Mouse (Mus musculus) MEL (cell line): ENCODE measurements around the gene Dok7. TPM values are rescaled to one million over a fixed set of nuclear protein-coding genes. Genes with fewer than 3 reads are reported as not detected.

ENCODE experiments used
- DNase-seq: peaks from one replicate; pipeline ENCODE4 v3.0.0; 2011; ENCODE audit warnings: low read depth, low spot score
- H3K27ac ChIP-seq: 2 replicates; pipeline ENCODE4 v1.5.1; 2012; ENCODE audit warnings: low read depth, mild to moderate bottlenecking, control low read depth, low read length, moderate library complexity; ENCODE audit not compliant: control insufficient read depth
- H3K27me3 ChIP-seq, 2 experiments: fragments of 150-350 bp in 1 of 2; sonication (generic) in 1 of 2; 2 replicates each; pipeline ENCODE4 v1.6.1; 2012; ENCODE audit warnings: low read length in 2 of 2, mild to moderate bottlenecking in 2 of 2, improper control_type of control experiment in 1 of 2, moderate library complexity in 1 of 2; ENCODE audit not compliant: insufficient read depth in 2 of 2, control insufficient read depth in 1 of 2
- H3K36me3 ChIP-seq, 2 experiments: 2 replicates each; pipeline ENCODE4 v1.6.1; 2012 to 2014; ENCODE audit warnings: low read length in 2 of 2, improper control_type of control experiment in 1 of 2, inconsistent platforms in 1 of 2, mild to moderate bottlenecking in 1 of 2; ENCODE audit not compliant: insufficient read depth in 2 of 2, control insufficient read depth in 1 of 2
- H3K4me1 ChIP-seq, 2 experiments: fragments of 150-350 bp in 1 of 2; sonication (generic) in 1 of 2; 2 replicates each; pipeline ENCODE4 v1.6.1; 2012; ENCODE audit warnings: low read length in 2 of 2, improper control_type of control experiment in 1 of 2, mild to moderate bottlenecking in 1 of 2; ENCODE audit not compliant: insufficient read depth in 2 of 2, control insufficient read depth in 1 of 2
- H3K4me3 ChIP-seq, 2 experiments: fragments of 150-350 bp in 1 of 2; sonication (generic) in 1 of 2; 2 replicates each; pipeline ENCODE4 v1.5.1; 2012; ENCODE audit warnings: low read depth in 2 of 2, low read length in 2 of 2, mild to moderate bottlenecking in 2 of 2, moderate library complexity in 2 of 2, control low read depth in 1 of 2, improper control_type of control experiment in 1 of 2; ENCODE audit not compliant: control insufficient read depth in 1 of 2, insufficient read depth in 1 of 2
- H3K79me2 ChIP-seq: 2 replicates; pipeline ENCODE4 v1.6.1; 2012; ENCODE audit warnings: mild to moderate bottlenecking, low read length, moderate library complexity; ENCODE audit not compliant: control insufficient read depth, poor library complexity, insufficient read depth
- H3K9ac ChIP-seq: 2 replicates; pipeline ENCODE4 v1.6.1; 2012; ENCODE audit warnings: low read depth, mild to moderate bottlenecking, control low read depth, low read length, moderate library complexity; ENCODE audit not compliant: control insufficient read depth, poor library complexity, severe bottlenecking
- H3K9me3 ChIP-seq: fragments of 150-350 bp; sonication (generic); replicated peaks from 2 replicates; pipeline ENCODE4 v1.6.1; 2012; ENCODE audit warnings: mild to moderate bottlenecking, low read length, improper control_type of control experiment, moderate library complexity; ENCODE audit not compliant: insufficient read depth
- BHLHE40 ChIP-seq: IDR thresholded peaks from 2 replicates; pipeline ENCODE4 v1.6.1; 2012; ENCODE audit warnings: low read depth, mild to moderate bottlenecking, inconsistent platforms, low read length, improper control_type of control experiment, borderline replicate concordance
- CTCF ChIP-seq, 3 experiments: IDR thresholded peaks in 2 of 3; conservative IDR thresholded peaks in 1 of 3; 2 replicates each; pipeline ENCODE4 v1.5.1; 2011 to 2012; ENCODE audit warnings: low read length in 3 of 3, low read depth in 2 of 3, mild to moderate bottlenecking in 2 of 3, improper control_type of control experiment in 1 of 3, inconsistent platforms in 1 of 3, mixed read lengths in 1 of 3, moderate library complexity in 1 of 3; ENCODE audit not compliant: control insufficient read depth in 1 of 3, insufficient read depth in 1 of 3, poor library complexity in 1 of 3, severe bottlenecking in 1 of 3
- ELF1 ChIP-seq: IDR thresholded peaks from 2 replicates; pipeline ENCODE4 v1.6.1; 2014; ENCODE audit warnings: low read depth, mild to moderate bottlenecking, inconsistent platforms, low read length, improper control_type of control experiment, moderate library complexity
- EP300 ChIP-seq, 2 experiments: IDR thresholded peaks; 2 replicates each; pipeline ENCODE4 v1.6.1; 2011; ENCODE audit warnings: improper control_type of control experiment in 2 of 2, low read length in 2 of 2, low read depth in 1 of 2, mild to moderate bottlenecking in 1 of 2
- GATA1 ChIP-seq: IDR thresholded peaks from 2 replicates; pipeline ENCODE4 v1.6.1; 2011; ENCODE audit warnings: low read depth, low read length, improper control_type of control experiment
- KAT2A ChIP-seq: conservative IDR thresholded peaks from 2 replicates; pipeline ENCODE4 v1.6.1; 2012; ENCODE audit warnings: low read depth, low read length, improper control_type of control experiment, inconsistent platforms
- MAX ChIP-seq: IDR thresholded peaks from 2 replicates; pipeline ENCODE4 v1.6.1; 2011; ENCODE audit warnings: low read length, improper control_type of control experiment
- MAZ ChIP-seq: IDR thresholded peaks from 2 replicates; pipeline ENCODE4 v1.6.1; 2012; ENCODE audit warnings: low read depth, mild to moderate bottlenecking, inconsistent platforms, low read length, improper control_type of control experiment
- MXI1 ChIP-seq: IDR thresholded peaks from 2 replicates; pipeline ENCODE4 v1.6.1; 2011; ENCODE audit warnings: mild to moderate bottlenecking, low read depth, low read length, improper control_type of control experiment
- MYB ChIP-seq: IDR thresholded peaks from 2 replicates; pipeline ENCODE4 v1.6.1; 2011; ENCODE audit warnings: mild to moderate bottlenecking, low read depth, low read length, improper control_type of control experiment
- MYC ChIP-seq: IDR thresholded peaks from 2 replicates; pipeline ENCODE4 v1.6.1; 2011; ENCODE audit warnings: low read depth, mild to moderate bottlenecking, low read length, improper control_type of control experiment, moderate library complexity
- NRF1 ChIP-seq: IDR thresholded peaks from 2 replicates; pipeline ENCODE4 v1.6.1; 2014; ENCODE audit warnings: low read depth, mild to moderate bottlenecking, inconsistent platforms, low read length, improper control_type of control experiment, moderate library complexity; ENCODE audit not compliant: poor library complexity, insufficient read depth, severe bottlenecking
- POLR2AphosphoS2 ChIP-seq: IDR thresholded peaks from 2 replicates; pipeline ENCODE4 v1.6.1; 2011; ENCODE audit warnings: low read length, improper control_type of control experiment
- RAD21 ChIP-seq: IDR thresholded peaks from 2 replicates; pipeline ENCODE4 v1.6.1; 2011; ENCODE audit warnings: mild to moderate bottlenecking, low read depth, low read length, improper control_type of control experiment
- RCOR1 ChIP-seq: IDR thresholded peaks from 2 replicates; pipeline ENCODE4 v1.6.1; 2012; ENCODE audit warnings: low read depth, mild to moderate bottlenecking, inconsistent platforms, low read length, improper control_type of control experiment
- TAL1 ChIP-seq: IDR thresholded peaks from 2 replicates; pipeline ENCODE4 v1.6.1; 2012; ENCODE audit warnings: mild to moderate bottlenecking, inconsistent platforms, low read length, moderate library complexity, mixed read lengths
- TBP ChIP-seq: IDR thresholded peaks from 2 replicates; pipeline ENCODE4 v1.8.0; 2011; ENCODE audit warnings: low read depth, low read length, improper control_type of control experiment
- TCF12 ChIP-seq: IDR thresholded peaks from 2 replicates; pipeline ENCODE4 v1.6.1; 2014; ENCODE audit warnings: low read depth, mild to moderate bottlenecking, inconsistent platforms, low read length, improper control_type of control experiment, moderate library complexity
- UBTF ChIP-seq: IDR thresholded peaks from 2 replicates; pipeline ENCODE4 v1.6.1; 2012; ENCODE audit warnings: low read depth, mild to moderate bottlenecking, inconsistent platforms, low read length, improper control_type of control experiment, moderate library complexity, borderline replicate concordance; ENCODE audit not compliant: insufficient read depth
- USF1 ChIP-seq: IDR thresholded peaks from 2 replicates; pipeline ENCODE4 v1.6.1; 2014; ENCODE audit warnings: low read depth, mild to moderate bottlenecking, inconsistent platforms, low read length, improper control_type of control experiment, moderate library complexity
- USF2 ChIP-seq, 2 experiments: IDR thresholded peaks; 2 replicates each; pipeline ENCODE4 v1.6.1; 2011 to 2012; ENCODE audit warnings: improper control_type of control experiment in 2 of 2, low read length in 2 of 2, borderline replicate concordance in 1 of 2, inconsistent platforms in 1 of 2, low read depth in 1 of 2, mild to moderate bottlenecking in 1 of 2; ENCODE audit not compliant: insufficient read depth in 1 of 2
- ZKSCAN1 ChIP-seq: IDR thresholded peaks from 2 replicates; pipeline ENCODE4 v1.6.1; 2012; ENCODE audit warnings: low read depth, mild to moderate bottlenecking, inconsistent platforms, low read length, improper control_type of control experiment, moderate library complexity
- polyA plus RNA-seq, 2 experiments: library from polyadenylated mRNA; stranded (reverse) in 1 of 2; unstranded in 1 of 2; fragments of >175 nt in 1 of 2; fragments of >200 nt in 1 of 2; gene quantifications; 2 replicates each; pipeline versions ENCODE4 v1.2.1 to v1.2.4; 2012; ENCODE audit warnings: low replicate concordance in 2 of 2, low read depth in 1 of 2; ENCODE audit not compliant: insufficient read length in 2 of 2, insufficient read depth in 1 of 2, missing spikeins in 1 of 2
- total RNA-seq: library from RNA; depleted of rRNA; stranded (reverse); fragments of 300-350 nt; gene quantifications from 2 replicates; pipeline ENCODE4 v1.2.3, GENCODE M21; 2012

Dok7 gene
- total and polyA plus RNA-seq, 3 experiments = 0.08 to 0.21 TPM; not detected in 1

DNA sequence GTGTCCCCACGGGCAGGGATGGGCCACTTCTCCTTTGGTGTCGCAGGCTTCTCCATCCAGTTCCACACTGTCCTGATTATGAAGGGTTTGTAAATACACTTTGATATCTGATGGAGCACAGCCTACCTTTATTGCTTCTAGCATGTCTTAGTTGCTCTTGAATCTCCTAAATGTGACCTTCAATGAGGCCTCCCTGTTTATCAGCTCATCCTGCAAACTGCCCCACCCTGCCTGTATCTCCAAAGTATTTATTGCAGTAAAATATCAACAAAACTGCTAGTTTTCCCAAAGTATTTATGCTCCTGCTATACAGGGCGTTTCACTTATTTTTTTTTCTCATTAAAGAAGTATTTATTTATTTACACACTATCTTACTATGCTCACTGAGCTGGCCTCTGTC lies 59.4 kb downstream of the Dok7 start:
- Histone ChIP-seq H3K4me1 (peaks cover 3 to 10% of the 10 kb centered on the region in 2 experiments; a peak in 3 of 4 replicates), H3K9ac (no peak overlapping the region), H3K79me2 (no peaks in the 10 kb centered on the region), H3K4me3 (no peak overlapping the region), H3K9me3 (no peaks in the 10 kb centered on the region)
- no peak for DNase-seq
- TF ChIP-seq TBP (no peak), UBTF (no peak), RAD21 (no peak), MYC (no peak), MAX (no peak), KAT2A (no peak), NRF1 (no peak), POLR2AphosphoS2 (no peak), TAL1 (no peak), TCF12 (no peak), MYB (no peak), MXI1 (no peak), ELF1 (no peak), MAZ (no peak), USF2 (IDR thresholded peaks at IDR 0.05; ENCODE audit: borderline replicate concordance in 1 of 2, insufficient read depth in 1 of 2, low read depth in 1 of 2, low read length in 2 of 2) (no peak)
- TF ChIP-seq, all 39 proteins: peak for 0
- H3K36me3 ChIP-seq = peaks cover 0 to 8% of the 10 kb centered on the region in 2 experiments; a peak in 2 of 4 replicates
- no peaks in the 10 kb centered on the region for H3K27me3 ChIP-seq
- H3K27ac ChIP-seq = no peak overlapping the region

DNA sequence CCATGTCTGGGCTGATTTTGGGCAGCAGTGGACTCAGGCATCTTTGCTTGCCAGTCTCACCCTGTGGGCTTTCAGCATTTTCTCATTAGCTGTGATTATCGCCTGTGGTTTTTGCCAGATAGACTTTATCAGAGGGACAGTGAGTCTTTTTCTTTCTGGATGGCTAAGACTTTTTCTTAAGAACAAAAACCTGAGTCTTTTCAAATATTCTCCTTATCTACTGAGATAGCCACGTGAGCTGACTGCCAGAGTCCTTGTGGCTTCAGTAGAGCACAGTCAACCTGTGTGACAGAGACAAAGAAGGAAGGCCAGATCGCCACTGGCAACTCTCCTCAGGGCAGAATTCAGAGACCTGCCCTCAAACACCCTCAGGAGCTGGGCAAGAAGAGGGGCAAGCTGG lies 61.1 kb downstream of the Dok7 start:
- Histone ChIP-seq H3K4me3 (no peak overlapping the region), H3K4me1 (peaks cover 3 to 10% of the 10 kb centered on the region in 2 experiments; a peak in 3 of 4 replicates), H3K27me3 (peaks cover 0 to 4% of the 10 kb centered on the region in 2 experiments; a peak in 1 of 4 replicates), H3K79me2 (no peaks in the 10 kb centered on the region), H3K36me3 (peaks cover 0 to 8% of the 10 kb centered on the region in 2 experiments; a peak in 2 of 4 replicates), H3K27ac (0 out of 2 replicates have a peak overlapping the region, but pooled peaks have one; percentile 11), H3K9ac (no peak overlapping the region), H3K9me3 (no peaks in the 10 kb centered on the region)
- TF ChIP-seq BHLHE40 (peak; percentile 91), MXI1 (peak; percentile 20; the same call in 1 of the 2 replicates), CTCF (IDR thresholded peaks at IDR 0.05 in 2 of 3, conservative IDR thresholded peaks at IDR 0.05 in 1 of 3; ENCODE audit: control insufficient read depth in 1 of 3, insufficient read depth in 1 of 3, low read depth in 2 of 3, low read length in 3 of 3, poor library complexity in 1 of 3, severe bottlenecking in 1 of 3) (no peak), ZKSCAN1 (no peak), RCOR1 (peak; percentile 73), USF1 (peak; percentile 74), TAL1 (no peak), EP300 (IDR thresholded peaks at IDR 0.05; ENCODE audit: low read depth in 1 of 2, low read length in 2 of 2) (0 out of 4 replicates have a peak, but pooled peaks of 1 of the 2 experiments have one; percentile 27), GATA1 (peak; percentile 69)
- peak; percentile 37 for DNase-seq
